In genomic region chr8:111699035-111699434, GRCm38 (mm10) we compare ENCODE assay signal across 25 mouse cellular contexts. TPM values are rescaled to one million over a fixed set of nuclear protein-coding genes. Genes with fewer than 3 reads are reported as not detected.
DNase-seq lines count a peak whose midpoint lies in the region; ATAC-seq and TF ChIP-seq lines count a peak whose summit lies in the region.
"Had no signal": no experiment of that assay in that cellular context is flagged by ENCODE, and none has a peak within 500 bp of the region (broad histone marks: within the 10 kb centered on the region; RNA-seq: fewer than 3 reads in every experiment).

No protein-coding gene starts in this region.

- H3K9ac ChIP-seq in liver, embryonic 12.5 days = no peak overlapping the region

- H3K4me3 ChIP-seq in gastrocnemius, adult 2 months = no peak overlapping the region
- H3K4me3 ChIP-seq in myocyte = no peak overlapping the region
- H3K4me3 ChIP-seq in liver, embryonic 12.5 days = no peak overlapping the region

- TF ChIP-seq POLR2A in myocyte (IDR thresholded peaks at IDR 0.05; ENCODE audit: insufficient read length, low read depth) = no peak

- 12% methylated on average over 1 of the region's 1 CpGs for WGBS in liver, embryonic 12.5 days (ENCODE audit: insufficient replicate concordance)

- DNase-seq in gastrocnemius, adult 2 months = peak; percentile 2
- DNase-seq in gastrocnemius, postnatal 36 days = no peak
- DNase-seq in A20 (ENCODE audit: low read depth, low spot score) = peak; percentile 36
- no peak for DNase-seq in c-Kit-positive CD71-positive TER-119-positive erythroid progenitor cells, embryonic 14.5 days (ENCODE audit: low spot score)
- DNase-seq: adrenal gland, adult 2 months; adrenal gland, adult 8-10 months; adrenal gland, postnatal 10 days; adrenal gland, postnatal 14 days; adrenal gland, postnatal 25 days; adrenal gland, postnatal 36 days; B cell, adult 2 months; cerebellum, adult 11 months; cerebellum, adult 11-12 months; cerebellum, adult 18-20 months; cerebellum, adult 2 months; cerebellum, adult 8-10 months had no signal

- no peaks in the 10 kb centered on the region for H3K4me1 ChIP-seq in liver, embryonic 12.5 days

- TF ChIP-seq CTCF in gastrocnemius, adult 2 months (IDR thresholded peaks at IDR 0.05) = no peak

- H3ac ChIP-seq in myocyte (ENCODE audit: control insufficient read depth, insufficient read length) = no peak overlapping the region

- no peaks in the 10 kb centered on the region for H3K79me2 ChIP-seq in myocyte (ENCODE audit: control insufficient read depth, insufficient read depth)

- H3K36me3 ChIP-seq in myocyte (ENCODE audit: control insufficient read depth, insufficient read depth) = no peaks in the 10 kb centered on the region
- no peaks in the 10 kb centered on the region for H3K36me3 ChIP-seq in liver, embryonic 12.5 days
- H3K36me3 ChIP-seq: G1E had no signal

- ATAC-seq in liver, embryonic 12.5 days = no peak
- ATAC-seq: activated CD4-positive, CD25-positive, alpha-beta regulatory T cell, adult 4 months; CD4-positive, CD25-positive, alpha-beta regulatory T cell, adult 4 months; Patski had no signal

- intact Hi-C loops in gastrocnemius, adult 2 months (cut with DNase I) = no loop called here
- intact Hi-C loops in gastrocnemius, postnatal 36 days (cut with DNase I) = no loop called here

- H3K27me3 ChIP-seq in myocyte (ENCODE audit: control insufficient read depth, insufficient read depth, insufficient read length) = no peaks in the 10 kb centered on the region
- peaks cover 20% of the 10 kb centered on the region for H3K27me3 ChIP-seq in liver, embryonic 12.5 days (replicated peaks)
- H3K27me3 ChIP-seq: Patski had no signal

- H3K9me3 ChIP-seq in liver, embryonic 12.5 days (replicated peaks) = no peaks in the 10 kb centered on the region
- H3K9me3 ChIP-seq: G1E had no signal

- H3K27ac ChIP-seq in gastrocnemius, adult 2 months = no peak overlapping the region
- H3K27ac ChIP-seq in liver, embryonic 12.5 days = no peak overlapping the region

- no peak overlapping the region for H3K4me2 ChIP-seq in myocyte (ENCODE audit: low read depth)
- H3K4me2 ChIP-seq in liver, embryonic 12.5 days = no peak overlapping the region

TF ChIP-seq in myocyte, 11 proteins besides CTCF, POLR2A, EP300 and RAD21:
- TF ChIP-seq REST (IDR thresholded peaks at IDR 0.05; ENCODE audit: insufficient read depth, insufficient read length) (no peak), E2F4 (IDR thresholded peaks at IDR 0.05; ENCODE audit: insufficient read depth) (no peak), MYOG (IDR thresholded peaks at IDR 0.05; ENCODE audit: control insufficient read depth in 1 of 3, insufficient read depth in 1 of 3, insufficient read length in 2 of 3, low read depth in 2 of 3) (peak; percentile 32 to 82 (median 46)), CEBPB (IDR thresholded peaks at IDR 0.05; ENCODE audit: insufficient read depth, poor library complexity, severe bottlenecking) (no peak), MYOD1 (IDR thresholded peaks at IDR 0.05; ENCODE audit: control insufficient read depth in 1 of 3, insufficient read length in 2 of 3, low read depth in 2 of 3) (peak; percentile 8 to 82 (median 50)), MAX (IDR thresholded peaks at IDR 0.05; ENCODE audit: low read depth) (no peak), TCF3 (IDR thresholded peaks at IDR 0.05; ENCODE audit: insufficient read length, low read depth) (peak; percentile 48), SRF (IDR thresholded peaks at IDR 0.05; ENCODE audit: control insufficient read depth, insufficient read length, low read depth) (no peak), TCF12 (IDR thresholded peaks at IDR 0.05; ENCODE audit: insufficient read depth, poor library complexity, severe bottlenecking) (peak; percentile 58), POLR2AphosphoS2 (IDR thresholded peaks at IDR 0.05; ENCODE audit: insufficient read length, low read depth) (no peak), USF1 (IDR thresholded peaks at IDR 0.05; ENCODE audit: low read depth) (no peak)

RNA-seq across cellular contexts. Expression of gene Ctrb1, which starts 8.2 kb away (rescaled TPM):
- total RNA-seq in gastrocnemius, adult 2 months (2021) = not detected
- total RNA-seq in gastrocnemius, postnatal 36 days (2021) = not detected
- polyA plus RNA-seq in myocyte (2012; fragmentation: generic; extraction: Trizol) = 85.4 TPM
- polyA plus RNA-seq in liver, embryonic 12.5 days (2016; fragmentation: Nextera tagmentation; extraction: Ambion mirVana) = not detected in 2 replicates
- total RNA-seq: adrenal gland, adult 18-20 months; adrenal gland, adult 8-10 months; adrenal gland, postnatal 25 days; CH12.LX; G1E; MEL had no signal
- polyA plus RNA-seq: activated CD4-positive, CD25-positive, alpha-beta regulatory T cell, adult 4 months; CD4-positive, CD25-positive, alpha-beta regulatory T cell, adult 4 months; G1E; Patski had no signal

RNA-seq across cellular contexts. Expression of gene Bcar1, which starts 44.6 kb away (rescaled TPM):
- 10 to 100 TPM; 10.8 to 12.6 TPM for total RNA-seq in gastrocnemius, adult 2 months (2021)
- 10 to 100 TPM in 1 of 2 experiments, 1 to 10 TPM in 1; 9.4 to 10.5 TPM for total RNA-seq in gastrocnemius, postnatal 36 days (2021)
- polyA plus RNA-seq in myocyte (2012; fragmentation: generic; extraction: Trizol) = 81.9 TPM
- 9.5 and 10.3 TPM in 2 replicates for polyA plus RNA-seq in liver, embryonic 12.5 days (2016; fragmentation: Nextera tagmentation; extraction: Ambion mirVana)

RNA-seq across cellular contexts. Expression of gene Zfp1, which starts 55.8 kb away (rescaled TPM):
- total RNA-seq in gastrocnemius, adult 2 months (2021) = 1 to 10 TPM; 7.9 to 9.4 TPM
- total RNA-seq in gastrocnemius, postnatal 36 days (2021) = 1 to 10 TPM; 6.8 to 9.2 TPM
- polyA plus RNA-seq in myocyte (2012; fragmentation: generic; extraction: Trizol) = 5.3 TPM
- 7.4 and 8.4 TPM in 2 replicates for polyA plus RNA-seq in liver, embryonic 12.5 days (2016; fragmentation: Nextera tagmentation; extraction: Ambion mirVana)

Comparison
In these comparisons a context has a peak if more than half of its experiments do, and no peak if none do; other contexts are left out.
1. DNase-seq: peak in gastrocnemius, adult 2 months (single experiment) and A20 (single experiment); none in gastrocnemius, postnatal 36 days (0 of 2) and c-Kit-positive CD71-positive TER-119-positive erythroid progenitor cells, embryonic 14.5 days (single experiment).